Mouse (Mus musculus): ENCODE measurements around the gene Pikfyve.

Gene Pikfyve

GRCm38 (mm10) chr1:65186287-65187073, at the start of gene Pikfyve, which contains the start of gene Idh1:
Gene Pikfyve, plus strand, starts transcription at chr1:65186683.
Gene Idh1, minus strand, starts transcription at chr1:65186500.
- peak; percentile 96 to 98 for DNase-seq

DNA sequence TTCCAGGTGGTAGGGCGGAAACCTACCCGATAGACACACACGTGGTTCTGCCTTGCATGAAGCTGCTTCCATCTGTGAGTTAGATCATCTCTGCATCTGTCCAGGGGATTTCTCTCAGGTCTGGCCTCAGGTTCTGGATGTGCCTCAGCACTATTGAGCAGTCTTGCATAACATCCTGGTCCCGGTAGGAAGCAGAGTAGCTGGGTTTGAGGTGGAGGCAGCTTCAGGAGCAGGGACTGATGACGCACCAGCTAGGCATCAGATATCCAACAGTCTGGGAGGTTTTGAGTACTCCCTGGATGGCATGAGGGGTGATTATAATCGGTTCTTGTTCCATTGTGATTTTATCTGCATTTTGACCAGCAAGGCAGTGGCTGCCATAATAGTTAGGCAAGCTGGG, 48.9 kb upstream of the Pikfyve start:
- no peak for DNase-seq

DNA sequence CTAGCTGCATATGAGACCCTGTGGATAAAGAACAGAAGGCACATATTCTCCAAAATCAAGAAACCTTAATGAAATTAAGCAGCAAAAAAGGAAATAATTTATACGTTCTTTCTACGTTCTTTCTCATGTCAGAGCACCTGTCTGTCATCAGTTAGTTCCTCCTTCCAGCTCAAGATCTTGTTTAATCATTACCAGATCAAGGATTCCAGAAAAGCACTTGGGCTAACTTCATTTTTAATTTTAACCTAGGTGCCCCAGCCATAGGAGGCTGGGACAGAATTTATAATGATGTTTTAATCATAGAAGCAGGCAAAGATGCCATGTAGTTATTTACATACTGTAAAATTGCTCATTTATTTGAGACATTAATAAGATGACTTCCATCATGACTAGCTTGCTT, 41.7 kb upstream of the Pikfyve start:
- peak in 1 of 2 experiments; percentile 40 for DNase-seq

DNA sequence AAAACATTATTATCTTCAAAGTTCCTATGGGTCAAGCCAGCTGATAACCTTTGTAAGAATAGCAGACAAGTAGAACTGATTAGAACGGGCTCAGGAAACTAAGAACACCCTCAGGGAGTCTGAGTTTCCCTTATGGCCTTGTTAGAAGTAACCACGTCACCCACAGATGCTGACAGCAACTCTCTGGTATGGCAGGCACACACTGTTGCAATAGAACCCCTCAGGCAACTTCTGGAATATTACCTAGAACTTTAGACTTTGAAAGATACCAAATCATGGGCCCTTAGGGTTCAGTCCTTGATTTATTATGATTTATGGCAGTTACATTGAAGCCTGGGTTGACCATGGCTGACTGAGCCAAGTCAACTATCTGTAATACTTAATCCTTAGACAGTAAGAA, 39.9 kb upstream of the Pikfyve start:
- no peak for DNase-seq

- peak; percentile 44 for DNase-seq
These were observed 39.2 kb upstream of the Pikfyve start for GRCm38 (mm10) chr1:65147326-65147725.

DNA sequence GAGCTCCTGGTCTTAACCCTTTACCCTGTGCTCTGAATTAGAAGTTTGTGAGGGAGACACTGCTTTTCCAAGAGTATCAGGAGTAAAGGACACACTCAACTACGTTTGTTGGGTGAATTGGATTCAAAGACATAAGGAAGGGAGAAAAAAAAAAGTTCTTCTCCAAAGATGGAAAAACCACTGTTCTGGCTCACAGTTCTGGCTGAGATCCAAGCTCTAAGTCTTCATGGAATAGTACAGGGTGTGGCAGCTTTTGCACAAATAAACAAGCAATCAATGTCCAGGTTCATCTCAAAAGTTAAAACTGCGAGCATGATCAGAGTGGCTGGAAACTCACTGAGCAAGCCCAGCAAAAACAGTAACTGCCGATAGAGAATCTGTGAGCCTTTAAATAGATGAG, 38.5 kb upstream of the Pikfyve start:
- no peak for DNase-seq

DNA sequence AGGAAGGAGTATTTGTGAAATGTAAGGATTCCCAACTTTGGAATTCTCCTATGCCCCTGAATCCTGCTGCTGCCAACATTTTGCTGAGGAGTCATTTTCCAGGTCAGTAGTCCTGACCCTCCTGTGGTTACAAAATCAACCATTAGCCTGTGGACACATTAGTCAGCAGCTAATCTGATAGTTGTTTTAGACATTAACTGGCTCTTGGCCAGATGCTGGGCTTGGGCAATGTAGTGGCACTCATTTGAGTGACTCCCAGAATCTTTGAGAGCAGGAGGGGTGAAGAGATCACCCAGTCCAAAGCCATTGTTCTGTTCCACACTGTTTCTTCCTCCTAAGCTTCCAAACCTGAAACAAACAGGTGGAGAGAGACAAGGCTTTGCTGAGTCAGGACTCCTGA, 31.7 kb upstream of the Pikfyve start:
- DNase-seq: peak; percentile 87 to 93

DNA sequence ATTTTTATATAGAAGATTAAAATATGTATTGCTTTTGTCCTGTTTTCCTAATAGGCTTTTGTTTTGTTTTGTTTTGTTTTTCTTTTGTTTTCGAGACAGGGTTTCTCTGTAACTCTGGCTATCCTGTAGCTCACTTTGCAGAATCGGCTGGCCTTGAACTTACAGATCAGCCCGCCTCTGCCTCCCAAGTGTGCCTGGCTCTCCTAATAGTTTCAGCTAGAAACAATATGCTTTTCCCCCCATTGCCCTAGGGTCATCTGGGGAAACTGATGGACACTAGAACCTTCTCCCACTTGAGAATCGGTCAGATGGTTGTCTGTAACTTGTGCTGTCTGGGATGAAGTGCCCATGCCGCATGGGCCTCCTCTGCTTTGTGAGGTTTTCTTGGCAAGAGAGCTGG, 30.4 kb upstream of the Pikfyve start:
- DNase-seq: no peak

DNA sequence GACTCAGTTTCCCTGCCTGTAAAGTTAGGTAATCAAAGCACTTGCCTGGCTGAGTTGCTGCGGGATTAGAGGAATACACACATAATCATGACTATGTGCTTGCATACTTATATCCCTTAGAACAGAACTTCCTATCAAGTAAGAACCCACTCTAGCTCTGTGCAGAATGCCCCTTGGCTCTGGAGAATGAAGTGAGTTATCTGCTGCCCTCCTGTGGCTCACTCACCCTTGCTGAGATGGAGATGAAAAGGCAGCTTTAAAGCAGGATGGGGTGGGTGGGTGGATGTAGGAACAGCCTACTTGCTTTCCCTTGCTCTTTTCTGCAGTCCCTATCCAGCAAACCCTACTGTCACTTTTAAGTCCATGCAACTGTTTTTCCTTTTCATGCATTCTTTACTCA, 24.3 kb upstream of the Pikfyve start:
- DNase-seq: no peak

DNA sequence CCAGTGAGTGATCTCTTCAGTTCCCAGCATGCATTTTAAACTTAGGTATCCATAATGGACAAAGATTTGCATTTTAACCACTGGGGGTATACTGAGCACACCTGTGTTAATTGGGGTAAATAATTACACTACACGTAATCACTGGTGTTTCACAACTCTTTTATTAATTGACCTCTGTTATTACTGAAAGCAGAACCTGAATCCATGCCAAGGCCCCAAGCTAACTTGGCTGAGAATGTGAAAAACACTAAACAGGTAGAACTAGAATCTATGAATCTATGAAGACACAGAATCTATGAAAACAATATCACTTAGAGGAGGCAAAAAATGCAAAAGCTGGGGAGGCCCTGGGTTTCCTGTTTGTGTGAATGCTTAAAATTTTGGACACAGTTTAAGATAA, 19.0 kb upstream of the Pikfyve start:
- DNase-seq: peak; percentile 58 to 60

DNA sequence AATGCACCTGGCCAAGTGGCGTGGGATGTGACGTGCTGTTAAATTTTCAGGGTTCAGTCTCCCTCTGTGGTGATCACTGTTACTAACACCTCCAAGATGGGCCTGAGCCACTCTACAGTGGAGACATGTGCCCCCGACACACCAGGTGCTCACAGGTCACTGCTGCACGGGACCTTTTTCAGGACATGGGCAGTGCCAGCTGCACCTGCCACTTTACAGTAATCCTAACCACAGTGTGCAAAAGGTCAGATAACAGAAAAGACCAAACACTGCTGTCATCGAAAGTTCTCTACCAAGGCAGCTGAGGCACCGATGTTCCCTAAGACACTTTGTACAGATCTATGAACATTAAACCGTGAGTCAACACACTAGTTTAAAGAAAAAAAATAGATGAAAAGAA, 16.9 kb upstream of the Pikfyve start:
- DNase-seq: no peak

GRCm38 (mm10) chr1:65169947-65170346, 16.5 kb upstream of the Pikfyve start:
- DNase-seq: no peak

DNA sequence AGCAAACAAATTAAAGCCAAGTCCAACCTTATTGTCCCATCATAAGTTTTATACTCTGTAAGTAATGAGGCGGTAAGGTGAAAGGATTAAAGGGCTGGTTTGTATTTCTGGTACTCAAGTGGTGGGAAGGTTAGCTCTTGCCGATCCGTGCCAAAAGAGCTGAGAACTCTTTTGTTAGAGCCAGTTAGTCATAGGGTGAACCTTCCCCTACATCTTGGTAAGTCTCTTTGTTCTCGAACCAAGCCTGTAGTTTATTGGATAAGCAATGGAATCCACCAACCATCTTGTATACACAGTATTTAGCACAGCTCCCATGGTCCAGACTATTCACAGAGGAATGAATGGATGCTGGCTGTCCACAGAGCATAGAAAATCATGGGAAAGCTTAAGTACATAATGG, 14.9 kb upstream of the Pikfyve start:
- no peak for DNase-seq

DNA sequence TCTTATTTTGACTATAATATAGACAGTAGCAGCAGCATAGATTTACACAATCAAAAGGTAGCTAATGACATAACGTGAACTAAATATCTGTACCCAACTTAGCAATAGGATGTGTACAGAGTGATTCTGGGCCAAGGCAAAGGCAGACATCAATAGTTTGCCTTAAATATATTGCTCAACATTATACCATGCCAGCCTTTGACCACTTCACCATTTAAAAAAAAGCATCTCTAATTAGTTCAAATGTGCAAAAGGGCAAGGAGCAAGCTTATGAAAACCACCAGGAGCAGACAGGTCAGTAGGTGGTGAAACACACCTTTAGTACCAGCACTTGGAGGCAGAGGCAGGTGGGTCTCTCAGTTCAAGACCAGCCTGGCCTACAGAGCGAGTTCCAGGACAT, 12.8 kb upstream of the Pikfyve start:
- DNase-seq: no peak

GRCm38 (mm10) chr1:65176171-65176570, 10.3 kb upstream of the Pikfyve start:
- no peak for DNase-seq

- DNase-seq: peak in 1 of 2 experiments; percentile 46
These were observed 9.6 kb upstream of the Pikfyve start for GRCm38 (mm10) chr1:65176912-65177311.

DNA sequence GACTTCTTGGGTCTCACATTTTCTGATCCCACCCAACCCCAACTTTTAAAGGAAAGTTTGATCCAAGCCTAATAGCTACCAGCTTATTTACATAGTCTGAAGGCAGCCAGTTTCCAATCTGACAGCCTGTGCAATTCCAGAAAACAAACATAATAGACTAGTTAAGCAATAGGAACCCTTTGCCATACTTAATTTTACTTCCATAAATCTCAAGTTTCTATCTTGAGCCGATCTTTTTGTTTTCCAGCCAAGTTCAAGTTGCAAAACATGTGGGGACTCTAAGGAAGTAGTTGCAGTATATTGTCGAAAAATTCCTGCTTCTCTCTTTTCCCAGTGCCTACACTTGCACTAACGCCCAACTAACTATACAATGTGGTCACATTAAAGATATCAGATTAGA, 9.0 kb upstream of the Pikfyve start:
- no peak for DNase-seq

DNA sequence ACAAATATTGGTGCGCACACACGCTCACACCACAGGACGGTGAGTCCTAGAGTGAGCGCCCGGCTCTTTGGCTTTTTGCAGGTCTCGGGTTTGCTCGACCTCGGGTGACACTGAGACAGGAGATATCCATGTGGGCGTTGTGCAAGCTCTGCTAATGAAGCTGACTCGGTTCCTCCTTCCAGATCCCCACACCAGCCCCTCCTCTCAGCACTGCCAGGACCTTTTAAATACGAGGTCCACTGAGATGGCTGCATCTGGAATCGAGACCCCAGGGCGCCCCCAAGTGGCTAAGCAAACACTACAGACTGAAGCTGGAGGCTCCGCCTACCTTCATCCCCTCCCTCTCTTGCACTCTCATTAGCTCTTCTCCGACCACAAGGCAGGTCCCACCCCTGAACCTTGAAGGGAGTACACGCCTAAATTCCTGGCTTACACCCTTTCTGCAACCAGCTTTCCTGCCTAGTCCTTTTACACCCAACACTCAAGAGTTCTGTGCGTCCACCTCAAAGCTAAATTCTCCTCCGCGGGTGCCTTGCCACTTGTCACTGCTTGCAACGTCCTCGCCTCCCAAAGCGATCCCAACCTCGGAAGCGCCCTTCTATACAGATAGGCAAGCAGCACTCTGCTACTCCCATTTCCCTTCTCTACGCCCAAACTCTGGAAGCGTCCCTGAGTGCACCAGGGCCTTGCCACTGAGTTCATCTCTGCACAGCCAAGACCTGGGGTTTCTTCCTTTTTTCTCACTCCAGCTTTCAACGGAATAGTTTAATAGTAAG, 8.2 kb upstream of the Pikfyve start:
- peak; percentile 97 to 99 for DNase-seq

DNA sequence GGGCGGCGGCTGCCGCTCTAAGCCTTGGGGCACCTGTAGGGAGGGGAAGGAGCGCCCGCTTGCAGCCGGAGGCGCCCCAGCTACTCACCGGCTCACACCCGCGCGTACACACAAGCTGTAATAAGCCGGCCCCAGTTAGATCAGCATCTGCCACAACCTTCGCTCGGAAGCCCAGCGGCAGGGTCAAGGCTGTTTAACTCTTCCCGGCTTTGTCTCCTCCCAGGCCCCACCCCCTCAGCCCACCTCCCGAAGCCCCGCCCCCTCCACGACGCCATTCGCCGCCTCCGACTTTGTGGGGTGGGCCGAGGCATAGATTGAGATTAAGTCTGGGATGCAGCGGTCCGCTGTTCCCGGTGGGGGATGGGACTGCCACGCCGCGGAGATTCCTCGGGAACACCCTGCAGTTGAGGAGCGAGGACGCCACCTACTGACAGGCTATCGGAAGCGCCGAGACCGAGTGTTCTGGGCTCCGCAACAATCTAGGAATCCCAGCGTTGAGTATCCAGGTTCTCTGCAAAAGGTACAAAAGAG, 7.5 kb upstream of the Pikfyve start:
- peak; percentile 99 for DNase-seq

DNA sequence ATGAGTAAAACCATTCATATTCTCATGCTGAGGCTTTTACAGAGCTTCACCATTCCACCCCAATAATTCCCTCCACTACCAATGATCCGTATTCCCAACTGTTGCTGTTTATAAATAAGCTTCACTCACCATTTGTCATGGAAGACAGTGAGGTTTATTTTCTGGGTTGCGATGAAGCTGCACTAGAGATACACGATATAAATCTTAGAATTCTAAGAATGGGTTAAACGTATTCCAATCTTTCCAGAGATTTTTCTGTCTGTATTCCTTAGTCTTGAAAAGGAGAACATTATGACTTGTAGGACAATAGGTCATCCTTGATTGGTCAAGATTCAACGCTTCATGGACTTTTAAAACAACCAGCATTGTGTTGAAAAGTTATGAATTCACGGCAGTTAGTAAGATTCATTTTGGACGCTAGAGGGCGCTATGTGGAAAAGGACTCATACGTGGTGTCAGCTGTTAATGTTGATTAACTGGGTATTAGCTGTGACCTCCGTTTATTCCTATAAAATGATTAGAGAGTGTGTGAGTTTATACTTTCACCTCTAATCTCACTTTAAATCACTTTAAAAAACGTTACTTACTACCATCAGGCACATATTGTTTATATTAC, 6.7 kb upstream of the Pikfyve start:
- peak; percentile 80 to 81 for DNase-seq

DNA sequence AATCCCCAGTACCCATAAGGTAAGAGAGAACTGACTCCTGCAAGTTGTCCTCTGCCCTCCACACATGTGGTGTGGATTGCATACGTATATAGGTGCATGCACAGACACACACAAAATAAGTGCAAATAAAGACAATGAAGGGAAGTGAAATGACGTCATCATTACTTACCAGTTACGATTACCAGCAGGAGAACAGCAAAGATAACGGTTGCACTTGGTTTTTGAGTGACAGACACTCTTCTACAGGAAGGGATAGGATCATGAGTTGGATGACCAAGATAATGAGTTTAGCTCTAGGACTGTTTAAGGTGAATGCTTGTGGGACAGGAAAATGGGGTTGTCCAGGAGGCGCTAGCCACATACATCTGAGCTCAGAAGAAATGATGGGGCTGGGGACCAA, 5.0 kb upstream of the Pikfyve start:
- DNase-seq: no peak

- no peak for DNase-seq
These were observed 2.5 kb upstream of the Pikfyve start for GRCm38 (mm10) chr1:65183994-65184393.

DNA sequence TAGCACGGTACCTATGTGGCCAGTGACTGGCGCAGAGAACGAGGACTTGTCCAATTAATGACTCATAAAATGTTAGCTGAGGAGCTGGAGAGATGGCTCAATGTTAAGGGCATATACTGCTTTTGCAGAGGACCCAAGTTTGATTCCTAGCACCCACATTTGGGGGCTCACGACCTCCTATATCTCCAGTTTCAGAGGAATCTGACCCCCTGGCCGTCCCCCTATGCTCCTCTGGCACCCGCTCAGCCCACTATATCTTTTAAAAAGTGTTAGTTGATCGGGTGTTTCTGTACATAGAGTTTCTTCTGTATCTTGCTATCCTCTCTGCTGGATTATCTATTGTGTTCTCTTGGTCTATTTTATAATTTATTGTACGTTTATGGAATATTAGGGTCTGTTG, 1.5 kb upstream of the Pikfyve start:
- DNase-seq: no peak
